Mouse (Mus musculus) liver, postnatal 0 days (tissue): ENCODE measurements around the gene Brap.

Source experiments
- CTCF ChIP-seq: sonication (generic); IDR thresholded peaks from 2 replicates; pipeline ENCODE4 v1.5.1; 2016; ENCODE audit warnings: antibody characterized with exemption, low read depth
- EP300 ChIP-seq: IDR thresholded peaks from 2 replicates; pipeline ENCODE4 v1.6.1; 2016; ENCODE audit warnings: antibody characterized with exemption, low read depth, mild to moderate bottlenecking

GRCm38 (mm10) chr5:121686113-121686898 lies 25.9 kb downstream of the Brap start:
- peak; percentile 37 for TF ChIP-seq CTCF
- TF ChIP-seq EP300 = peak; percentile 67; the same call in 1 of the 2 replicates
